Mouse (Mus musculus) limb, embryonic 15.5 days (tissue): ENCODE measurements around the gene Ppp2r3a. TPM values are rescaled to one million over a fixed set of nuclear protein-coding genes. Genes with fewer than 3 reads are reported as not detected.
A peak's percentile ranks its signal among the peaks of the same experiment; 100 is the strongest.

ENCODE experiments used
- ATAC-seq: fragments of 200-750 bp; cut with Nextera tagmentation; 2 replicates; pipeline ENCODE4 v1.8.0; 2017; ENCODE audit warnings: low read depth, moderate TSS enrichment; ENCODE audit not compliant: insufficient number of reproducible peaks, low FRiP score, low TSS enrichment
- H3K27ac ChIP-seq: fragments of 300-500 bp; sonication (generic); 2 replicates; pipeline ENCODE4 v1.5.1; 2015; ENCODE audit warnings: moderate library complexity, mild to moderate bottlenecking, inconsistent platforms
- H3K27me3 ChIP-seq: fragments of 300-500 bp; sonication (generic); 2 replicates; pipeline ENCODE4 v1.6.1; 2015; ENCODE audit warnings: inconsistent platforms
- H3K36me3 ChIP-seq: fragments of 300-500 bp; sonication (generic); 2 replicates; pipeline ENCODE4 v1.6.1; 2015; ENCODE audit warnings: inconsistent platforms
- H3K4me1 ChIP-seq: fragments of 300-500 bp; sonication (generic); 2 replicates; pipeline ENCODE4 v1.6.1; 2015; ENCODE audit warnings: inconsistent platforms
- H3K4me2 ChIP-seq: fragments of 300-500 bp; sonication (generic); 2 replicates; pipeline ENCODE4 v1.6.1; 2015; ENCODE audit warnings: mild to moderate bottlenecking, inconsistent platforms
- H3K4me3 ChIP-seq: fragments of 300-500 bp; sonication (generic); 2 replicates; pipeline ENCODE4 v1.5.1; 2015; ENCODE audit warnings: mild to moderate bottlenecking, inconsistent platforms
- H3K9ac ChIP-seq: fragments of 300-500 bp; sonication (generic); 2 replicates; pipeline ENCODE4 v1.6.1; 2015; ENCODE audit warnings: inconsistent platforms
- H3K9me3 ChIP-seq: fragments of 300-500 bp; sonication (generic); 2 replicates; pipeline ENCODE4 v1.6.1; 2016; ENCODE audit warnings: inconsistent platforms
- WGBS: fragments of 180-500 bp; shearing (Covaris S2); methylation state at CpG from one replicate; pipeline ENCODE4 v1.1.7; 2015; 5-methylcytosine and 5-hydroxymethylcytosine counted together
- polyA plus RNA-seq: library from polyadenylated mRNA; unstranded; fragments of >200 nt; fragmentation: Nextera tagmentation; extraction: Ambion mirVana; gene quantifications from 2 replicates; pipeline ENCODE4 v1.2.1, GENCODE M21; 2015

The Ppp2r3a gene
- polyA plus RNA-seq, 1 experiment from 2014 or later, result 17.3 TPM

DNA sequence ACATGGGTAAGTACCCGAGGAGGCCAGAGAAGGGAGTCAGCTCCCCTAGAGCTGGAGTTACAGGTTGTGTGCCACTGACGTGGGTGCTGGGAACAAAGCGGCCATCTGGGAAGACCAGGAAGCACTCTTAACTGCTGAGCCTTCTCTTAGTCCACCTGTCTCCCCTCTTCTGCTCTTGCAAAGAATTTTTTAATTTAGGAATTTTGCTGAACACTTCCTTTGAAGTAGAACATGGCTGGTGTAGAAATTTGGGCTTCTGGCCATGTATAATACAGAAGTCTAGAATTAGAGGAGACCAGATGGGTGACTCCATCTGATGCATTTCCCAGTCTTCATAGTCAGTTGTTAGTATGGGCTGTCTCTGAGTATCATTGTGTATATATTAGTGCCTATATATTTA, 167.9 kb downstream of the Ppp2r3a start:
- H3K27ac ChIP-seq, result no peak overlapping the region; the same call in 1 of the 2 replicates
- 78% methylated on average over 3 of the region's 3 CpGs for WGBS
- no peak for ATAC-seq
- H3K4me2 ChIP-seq, result no peak overlapping the region
- no peak overlapping the region for H3K9ac ChIP-seq
- H3K4me1 ChIP-seq, result peaks cover 10% of the 10 kb centered on the region
- H3K9me3 ChIP-seq, result no peaks in the 10 kb centered on the region
- no peak overlapping the region for H3K4me3 ChIP-seq
- no peaks in the 10 kb centered on the region for H3K27me3 ChIP-seq
- H3K36me3 ChIP-seq, result no peaks in the 10 kb centered on the region

DNA sequence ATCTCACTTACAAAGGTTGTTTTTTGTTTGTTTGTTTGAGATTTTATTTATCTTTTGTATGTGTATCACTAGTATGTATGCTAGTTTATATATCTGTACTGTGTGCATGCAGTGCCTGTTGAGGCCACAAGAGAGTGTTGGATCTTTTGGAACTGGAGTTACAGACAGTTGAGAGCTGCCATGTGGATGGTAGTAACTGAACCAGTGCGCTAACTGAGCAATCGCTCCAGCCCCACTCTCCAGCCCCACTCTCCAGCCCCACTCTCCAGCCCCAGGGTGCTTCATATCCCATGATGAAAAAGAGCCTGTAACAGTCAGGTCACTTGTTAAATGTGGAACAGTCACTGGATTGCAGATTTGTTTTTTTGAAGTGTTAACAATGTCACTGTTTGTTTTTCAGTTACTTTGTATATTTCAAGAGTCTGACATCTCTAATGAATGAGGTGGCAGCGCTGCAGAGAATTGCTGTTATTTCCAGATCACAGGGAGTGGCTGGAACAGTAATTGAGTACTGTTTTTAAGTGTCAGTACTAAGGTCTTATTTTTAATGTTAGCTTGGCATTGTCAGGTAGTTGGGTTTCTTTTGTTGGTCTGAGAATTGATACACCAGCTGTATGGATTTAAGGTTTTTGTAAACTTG, 171.4 kb downstream of the Ppp2r3a start:
- Histone ChIP-seq H3K36me3 (no peaks in the 10 kb centered on the region), H3K9ac (no peak overlapping the region), H3K27me3 (no peaks in the 10 kb centered on the region), H3K27ac (no peak overlapping the region), H3K4me1 (peaks cover 27% of the 10 kb centered on the region), H3K4me3 (no peak overlapping the region), H3K4me2 (no peak overlapping the region), H3K9me3 (no peaks in the 10 kb centered on the region)
- ATAC-seq, result no peak
- WGBS, result 63% methylated on average over 3 of the region's 3 CpGs

DNA sequence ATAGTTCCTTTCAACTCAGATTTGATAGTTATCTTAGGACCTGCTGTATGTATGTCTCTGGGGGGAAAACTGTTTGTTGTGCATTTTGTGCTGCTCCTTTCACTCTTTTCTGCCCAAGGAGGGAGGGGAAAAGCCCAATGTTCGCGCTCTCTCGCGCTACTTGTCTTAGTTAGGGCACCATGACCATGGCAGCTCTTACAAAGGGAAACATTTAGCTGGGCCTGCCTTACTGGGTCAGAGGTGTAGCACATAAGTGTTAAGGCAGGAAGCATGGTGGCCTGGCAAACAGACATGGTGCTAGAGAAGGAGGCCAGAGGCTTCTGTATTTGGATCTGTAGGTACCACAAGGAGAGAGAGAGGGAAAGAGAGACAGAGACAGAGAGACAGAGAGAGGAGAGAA, 173.0 kb downstream of the Ppp2r3a start:
- Histone ChIP-seq H3K9me3 (no peaks in the 10 kb centered on the region), H3K4me2 (peak overlapping the region; percentile 34), H3K27ac (no peak overlapping the region), H3K9ac (no peak overlapping the region), H3K36me3 (no peaks in the 10 kb centered on the region), H3K27me3 (no peaks in the 10 kb centered on the region), H3K4me3 (peak overlapping the region; percentile 15), H3K4me1 (peaks cover 27% of the 10 kb centered on the region)
- WGBS, result 75% methylated on average over 4 of the region's 4 CpGs
- no peak for ATAC-seq

DNA sequence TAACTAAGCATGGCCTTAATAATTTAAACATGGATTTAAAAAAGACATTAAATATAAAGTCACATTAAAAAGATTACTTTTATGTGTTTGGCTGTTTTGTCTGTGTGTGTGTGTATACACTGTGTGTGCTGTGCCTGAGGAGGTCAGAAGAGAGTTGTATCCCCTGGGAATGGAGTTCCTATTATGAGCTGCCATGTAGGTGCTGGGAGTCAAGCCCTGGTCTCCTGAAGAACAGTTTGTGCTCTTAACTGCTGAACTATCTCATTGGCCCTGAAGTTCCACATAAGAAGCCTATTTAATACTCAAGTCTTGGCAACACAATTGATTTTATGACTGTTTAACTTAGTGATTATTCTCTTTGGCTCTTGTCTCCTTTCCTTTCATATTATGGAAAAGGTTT, 174.1 kb downstream of the Ppp2r3a start:
- Histone ChIP-seq H3K4me2 (peak overlapping the region; percentile 70), H3K27ac (no peak overlapping the region), H3K4me3 (peak overlapping the region; percentile 96), H3K4me1 (peaks cover 27% of the 10 kb centered on the region), H3K36me3 (no peaks in the 10 kb centered on the region), H3K27me3 (no peaks in the 10 kb centered on the region), H3K9me3 (no peaks in the 10 kb centered on the region), H3K9ac (no peak overlapping the region)
- no peak for ATAC-seq

DNA sequence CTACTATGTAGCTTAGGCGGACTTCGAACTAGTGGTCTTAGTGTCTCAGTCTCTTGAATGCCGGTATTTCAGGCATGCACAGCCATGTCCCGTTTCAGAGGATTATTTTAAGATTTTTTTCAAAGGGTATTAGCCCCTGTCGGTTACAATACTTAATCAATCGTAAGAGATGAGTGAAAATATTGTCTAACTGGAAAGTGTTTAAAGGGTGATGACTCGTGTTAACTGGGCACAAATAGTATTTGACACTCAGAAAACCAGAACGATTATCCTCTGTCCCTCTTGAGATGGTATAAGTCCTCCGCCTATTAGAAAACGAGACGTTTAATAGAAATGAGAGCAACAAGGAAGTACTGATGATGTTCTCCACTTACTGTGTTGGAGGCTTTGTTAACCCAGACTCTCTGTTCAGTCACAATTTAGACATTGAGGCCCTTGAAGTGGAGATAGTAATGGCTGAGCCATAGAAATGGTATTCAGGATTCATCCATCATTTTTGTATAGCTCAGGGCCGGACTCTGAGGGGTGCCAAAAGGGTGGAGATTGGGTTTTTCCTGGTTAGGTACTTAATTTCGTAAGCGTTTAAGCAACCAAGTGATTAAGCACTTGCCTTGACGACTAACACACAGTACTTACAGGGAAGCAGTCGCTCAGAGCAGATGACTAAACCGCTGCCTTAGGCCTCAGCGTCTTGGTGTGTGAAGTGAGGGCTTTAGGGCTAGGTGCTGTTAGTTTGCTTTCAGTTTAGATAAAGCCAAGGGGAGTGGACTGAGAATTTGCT, 175.3 kb downstream of the Ppp2r3a start:
- under 1% methylated on average over 18 of the region's 18 CpGs for WGBS
- Histone ChIP-seq H3K27ac (no peak overlapping the region; the same call in 1 of the 2 replicates), H3K9me3 (no peaks in the 10 kb centered on the region), H3K4me2 (peak overlapping the region; percentile 70), H3K4me1 (peaks cover 26% of the 10 kb centered on the region), H3K27me3 (no peaks in the 10 kb centered on the region), H3K4me3 (peak overlapping the region; percentile 96), H3K36me3 (no peaks in the 10 kb centered on the region), H3K9ac (peak overlapping the region; percentile 99)
- ATAC-seq, result no peak

DNA sequence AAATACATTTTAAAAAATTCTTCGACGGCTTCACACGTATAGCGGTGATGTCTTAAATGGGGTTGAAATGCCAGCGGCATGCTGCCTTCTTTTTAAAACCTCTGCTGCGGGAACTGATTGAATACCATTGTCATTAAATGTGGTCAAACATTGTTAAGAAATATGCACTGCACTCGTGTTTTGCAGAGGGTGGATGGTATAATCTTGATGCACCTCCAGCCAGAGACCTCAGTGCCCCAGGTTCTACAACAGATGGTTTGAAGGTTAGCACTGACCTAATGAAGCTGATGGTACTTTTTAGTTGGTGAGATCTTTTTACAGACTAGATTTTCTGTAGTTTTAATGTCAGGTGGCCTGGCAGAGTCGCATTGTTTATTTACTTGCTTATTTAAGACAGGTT, 175.9 kb downstream of the Ppp2r3a start:
- no peaks in the 10 kb centered on the region for H3K27me3 ChIP-seq
- H3K4me3 ChIP-seq, result peak overlapping the region; percentile 96
- H3K9ac ChIP-seq, result peak overlapping the region; percentile 99
- peak overlapping the region; percentile 70 for H3K4me2 ChIP-seq
- under 1% methylated on average over 8 of the region's 8 CpGs for WGBS
- peaks cover 24% of the 10 kb centered on the region for H3K4me1 ChIP-seq
- H3K27ac ChIP-seq, result no peak overlapping the region
- ATAC-seq, result no peak
- no peaks in the 10 kb centered on the region for H3K9me3 ChIP-seq
- no peaks in the 10 kb centered on the region for H3K36me3 ChIP-seq

DNA sequence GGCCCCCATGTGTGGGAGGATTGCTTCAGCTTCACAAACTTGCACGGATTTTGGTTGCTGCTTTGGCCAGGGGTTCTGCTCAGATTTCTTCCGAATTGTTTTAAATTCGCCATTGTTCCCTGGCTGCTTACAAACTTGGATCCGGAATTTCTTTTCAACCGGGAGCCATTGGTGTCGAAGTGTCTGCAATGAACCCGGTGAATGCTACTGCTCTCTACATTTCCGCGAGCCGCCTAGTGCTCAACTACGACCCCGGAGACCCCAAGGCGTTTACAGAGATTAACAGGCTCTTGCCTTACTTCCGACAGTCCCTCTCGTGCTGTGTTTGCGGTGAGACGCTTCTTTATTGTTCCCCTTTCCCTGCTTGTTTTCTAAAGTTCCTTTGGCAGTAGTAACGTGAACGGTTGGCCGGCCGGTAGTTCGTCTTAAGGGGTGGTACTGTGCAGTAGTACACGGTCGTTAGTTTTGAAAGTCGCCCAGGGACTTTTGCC, 176.5 kb downstream of the Ppp2r3a start:
- WGBS, result under 1% methylated on average over 25 of the region's 25 CpGs

DNA sequence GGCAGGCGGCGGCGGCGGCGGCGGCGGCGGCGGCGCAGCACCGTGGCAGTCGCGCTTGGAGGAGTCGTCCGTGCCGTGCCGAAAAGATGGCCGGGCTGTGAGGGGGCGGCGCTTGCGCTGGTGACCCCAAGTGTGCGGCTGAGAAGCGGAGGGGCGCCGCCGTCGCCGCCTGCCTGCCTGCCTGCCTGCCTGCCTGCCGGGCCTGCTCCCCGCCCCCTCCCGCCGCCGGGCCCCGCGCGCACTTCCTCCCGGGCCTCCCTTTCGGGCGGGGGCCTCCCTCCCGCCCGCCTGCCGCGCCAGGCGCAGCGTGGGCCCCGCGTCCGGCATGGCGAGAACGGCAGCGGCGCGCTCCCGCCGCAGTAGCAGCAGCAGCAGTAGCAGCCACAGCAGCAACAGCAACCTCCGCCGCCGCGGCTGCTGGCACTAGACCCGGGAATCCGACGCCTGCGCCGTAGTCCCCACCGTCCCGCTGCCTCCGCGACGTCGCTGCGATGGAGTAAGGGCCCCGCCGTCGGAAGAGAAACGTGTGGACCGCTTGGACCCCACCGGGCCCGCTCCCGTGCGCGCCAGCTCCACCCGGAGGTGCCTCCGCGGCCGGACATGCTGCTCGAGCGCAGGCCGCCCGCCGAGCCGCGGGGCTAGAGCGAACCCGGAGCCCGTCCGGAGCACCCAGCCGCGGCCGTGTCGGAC, 177.1 kb downstream of the Ppp2r3a start:
- peak overlapping the region; percentile 99 for H3K9ac ChIP-seq
- peak overlapping the region; percentile 96 for H3K4me3 ChIP-seq
- peaks cover 24% of the 10 kb centered on the region for H3K4me1 ChIP-seq
- H3K36me3 ChIP-seq, result no peaks in the 10 kb centered on the region
- H3K27ac ChIP-seq, result peak overlapping the region; percentile 100
- WGBS, result under 1% methylated on average over 63 of the region's 100 CpGs
- no peaks in the 10 kb centered on the region for H3K27me3 ChIP-seq
- H3K4me2 ChIP-seq, result peak overlapping the region; percentile 70
- H3K9me3 ChIP-seq, result no peaks in the 10 kb centered on the region
- peak; percentile 79 for ATAC-seq

More for the DNA sequence above, 176.5 kb downstream of the Ppp2r3a start:
- Histone ChIP-seq H3K4me1 (peaks cover 24% of the 10 kb centered on the region), H3K4me3 (peak overlapping the region; percentile 96), H3K9ac (peak overlapping the region; percentile 99), H3K27ac (peak overlapping the region; percentile 100), H3K9me3 (no peaks in the 10 kb centered on the region), H3K27me3 (no peaks in the 10 kb centered on the region), H3K4me2 (peak overlapping the region; percentile 70), H3K36me3 (no peaks in the 10 kb centered on the region)
- no peak for ATAC-seq

DNA sequence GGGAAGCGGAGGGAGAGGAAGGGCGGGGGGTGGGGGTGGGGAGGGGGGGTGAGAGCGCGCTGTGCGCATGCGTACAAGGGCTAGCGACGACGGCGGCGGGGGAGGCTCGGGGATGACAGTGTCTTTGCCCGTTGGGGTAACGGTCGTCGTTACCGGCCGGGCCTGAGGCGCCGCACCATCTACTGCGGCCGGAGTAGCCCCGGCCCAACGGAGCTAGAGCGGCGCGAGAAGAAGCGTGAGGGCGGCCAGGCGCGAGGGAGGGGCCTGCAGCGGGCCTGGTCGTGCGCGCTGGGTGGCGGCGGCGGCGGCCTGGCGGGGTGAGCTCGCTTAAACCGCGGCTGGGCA, 177.6 kb downstream of the Ppp2r3a start, which contains the start of gene Msl2:
Msl2 (plus strand) TSS at position 115 of the 345 bp plus-strand sequence.
- H3K4me1 ChIP-seq, result peaks cover 19% of the 10 kb centered on the region
- H3K27me3 ChIP-seq, result no peaks in the 10 kb centered on the region
- H3K27ac ChIP-seq, result peak within 1 kb of the TSS; percentile 100
- no peaks in the 10 kb centered on the region for H3K36me3 ChIP-seq
- peak within 1 kb of the TSS; percentile 99 for H3K9ac ChIP-seq
- peak within 1 kb of the TSS; percentile 96 for H3K4me3 ChIP-seq
- H3K4me2 ChIP-seq, result peak within 1 kb of the TSS; percentile 70
- H3K9me3 ChIP-seq, result no peaks in the 10 kb centered on the region
- ATAC-seq, result no peak
- WGBS, result under 1% methylated on average over 23 of the region's 43 CpGs

DNA sequence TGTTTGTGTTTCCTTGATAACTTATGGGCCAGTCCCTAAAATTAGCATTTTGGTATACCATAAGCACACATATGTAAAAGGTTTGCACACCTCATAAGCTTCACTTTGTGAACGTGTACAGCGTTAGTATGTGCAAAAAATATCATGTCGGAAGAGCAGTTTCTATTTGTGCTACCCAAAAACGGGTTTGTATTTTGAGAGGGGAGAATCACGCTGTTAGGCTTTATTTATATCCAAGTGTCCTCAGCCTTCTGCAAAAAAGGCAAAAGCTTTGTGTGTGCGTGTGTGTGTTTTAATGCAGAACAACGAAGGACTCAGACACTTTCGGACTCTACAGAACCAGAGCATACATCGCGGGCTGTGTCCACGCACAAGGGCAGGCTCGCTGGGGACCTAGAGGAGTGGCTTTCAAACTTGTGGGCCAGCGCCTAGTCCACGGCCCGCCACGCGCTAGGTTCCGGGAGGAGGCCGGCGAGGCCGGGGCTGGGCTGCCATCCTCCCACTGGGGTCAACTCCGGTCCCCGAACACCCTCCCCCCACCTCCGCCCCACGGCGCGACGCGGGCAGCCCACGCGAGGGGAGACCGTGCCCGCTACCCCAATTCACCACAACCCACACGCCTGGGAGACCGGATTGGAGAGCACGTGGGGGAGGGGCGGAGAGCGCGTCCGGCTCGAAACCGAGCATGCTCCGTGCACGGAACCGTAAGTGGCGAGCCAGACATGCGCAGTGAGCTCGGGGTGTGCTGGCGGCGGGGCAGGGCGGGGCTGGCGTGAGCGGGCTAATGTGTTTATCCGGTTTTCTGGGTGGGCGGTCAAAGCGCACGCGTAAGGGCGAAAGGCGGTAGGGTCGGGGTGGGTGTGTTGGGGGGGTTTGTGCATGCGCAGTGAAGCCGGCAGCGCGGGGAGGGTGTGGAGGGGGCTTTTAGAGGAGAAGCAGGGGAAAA, 178.3 kb downstream of the Ppp2r3a start:
- ATAC-seq, result peak; percentile 96
- Histone ChIP-seq H3K4me3 (peak overlapping the region; percentile 96), H3K27ac (peak overlapping the region; percentile 92), H3K4me1 (peaks cover 13% of the 10 kb centered on the region), H3K36me3 (no peaks in the 10 kb centered on the region), H3K27me3 (no peaks in the 10 kb centered on the region), H3K4me2 (peak overlapping the region; percentile 67), H3K9me3 (no peaks in the 10 kb centered on the region), H3K9ac (peak overlapping the region; percentile 80)
- 1% methylated on average over 58 of the region's 65 CpGs for WGBS

DNA sequence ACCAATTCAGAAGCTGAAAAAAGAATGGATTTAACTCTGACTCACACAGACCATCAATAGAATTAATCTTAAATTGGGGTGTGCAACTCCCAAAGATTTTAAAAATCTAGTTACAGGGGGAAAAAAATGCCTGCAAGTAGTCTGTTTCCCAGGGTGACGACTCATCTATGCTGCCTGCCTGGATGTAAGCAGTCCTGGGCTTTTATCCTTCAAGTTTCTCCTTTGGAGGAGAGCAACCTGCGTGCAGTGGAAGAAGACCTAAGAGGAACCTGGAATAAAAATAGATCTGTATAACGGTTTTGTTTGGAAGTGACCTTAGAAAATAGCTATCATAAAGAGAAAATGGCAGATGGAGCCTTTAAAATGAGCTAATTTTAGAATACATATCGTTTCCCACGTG, 179.1 kb downstream of the Ppp2r3a start:
- H3K4me3 ChIP-seq, result no peak overlapping the region
- no peak overlapping the region for H3K9ac ChIP-seq
- WGBS, result 45% methylated on average over 5 of the region's 5 CpGs
- H3K4me2 ChIP-seq, result 0 out of 2 replicates have a peak overlapping the region, but pooled peaks have one; percentile 67
- peaks cover 9% of the 10 kb centered on the region; the same call in 1 of the 2 replicates for H3K4me1 ChIP-seq
- ATAC-seq, result no peak
- no peaks in the 10 kb centered on the region for H3K36me3 ChIP-seq
- no peaks in the 10 kb centered on the region for H3K27me3 ChIP-seq
- no peak overlapping the region for H3K27ac ChIP-seq
- H3K9me3 ChIP-seq, result no peaks in the 10 kb centered on the region
